ENCODE assay signal across 8 mouse cellular contexts in the genomic region with DNA sequence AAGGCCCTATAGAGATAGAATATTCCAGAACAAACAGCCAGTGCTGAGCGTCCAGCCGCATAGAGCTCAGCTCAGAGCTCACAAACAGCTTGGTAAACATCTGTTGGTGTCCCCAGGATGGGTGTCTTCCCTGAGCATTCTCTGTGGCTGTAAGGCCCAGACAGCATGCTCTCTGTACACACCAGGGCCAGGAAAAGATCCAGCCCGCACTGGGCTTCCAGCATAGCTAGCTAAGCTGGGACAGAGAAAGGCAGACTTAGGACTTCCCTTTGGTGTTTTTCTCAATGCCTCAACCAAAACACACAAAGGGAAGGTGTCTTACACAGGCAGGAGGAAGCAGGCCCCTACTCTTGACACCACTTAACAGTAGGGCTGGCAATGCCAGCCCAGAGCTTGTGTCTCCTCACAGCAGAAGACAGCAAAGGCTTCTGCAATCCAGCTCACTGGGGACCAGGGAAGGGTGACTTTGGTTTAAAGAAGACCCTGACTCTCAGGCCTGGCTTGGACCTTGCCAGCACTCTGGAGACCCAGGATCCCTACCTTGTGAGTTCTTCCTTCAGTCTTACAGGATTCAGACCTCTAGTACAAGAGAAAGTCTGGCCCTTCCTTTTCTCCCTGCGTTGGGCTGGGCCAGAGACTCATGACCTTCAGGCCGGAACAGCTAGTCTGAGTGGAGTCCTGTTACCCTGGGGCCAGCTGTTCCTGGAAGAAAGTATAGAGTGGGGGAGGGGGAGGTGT. TPM values are rescaled to one million over a fixed set of nuclear protein-coding genes. Genes with fewer than 3 reads are reported as not detected.
DNase-seq lines count a peak whose midpoint lies in the region; ATAC-seq and TF ChIP-seq lines count a peak whose summit lies in the region.

A gene (minus strand): TSS at position 601 of the 738 bp plus-strand sequence.

- no peaks in the 10 kb centered on the region for H3K27me3 ChIP-seq in intestine, embryonic 14.5 days (replicated peaks; ENCODE audit: control insufficient read depth, insufficient read depth, low read length)
- H3K27me3 ChIP-seq in limb, embryonic 14.5 days (ENCODE audit: control insufficient read depth, insufficient read depth, low read length), result no peaks in the 10 kb centered on the region
- no peaks in the 10 kb centered on the region for H3K27me3 ChIP-seq in neural tube, embryonic 15.5 days (replicated peaks)

- TF ChIP-seq POLR2A in bone marrow, adult 2 months (IDR thresholded peaks at IDR 0.05; ENCODE audit: borderline replicate concordance, control insufficient read depth, low read depth, low read length), result no peak
- no peak for TF ChIP-seq POLR2A in limb, embryonic 14.5 days (IDR thresholded peaks at IDR 0.05; ENCODE audit: borderline replicate concordance, extremely low read depth, insufficient read depth, insufficient read length)

- 49% methylated on average over 5 of the region's 5 CpGs for WGBS in bone marrow, adult 2 months
- WGBS in intestine, embryonic 14.5 days, result 56% methylated on average over 5 of the region's 5 CpGs
- 62% methylated on average over 4 of the region's 5 CpGs for WGBS in limb, embryonic 14.5 days
- WGBS in neural tube, embryonic 15.5 days, result 64% methylated on average over 5 of the region's 5 CpGs

- no peak for ATAC-seq in intestine, embryonic 14.5 days (replicated peaks; ENCODE audit: low FRiP score, low TSS enrichment, low read depth)
- no peak for ATAC-seq in limb, embryonic 14.5 days (ENCODE audit: low FRiP score, low read depth)
- ATAC-seq in neural tube, embryonic 15.5 days (ENCODE audit: low FRiP score), result no peak

- TF ChIP-seq CTCF in bone marrow, adult 2 months (IDR thresholded peaks at IDR 0.05; ENCODE audit: control insufficient read depth, insufficient read depth, low read length), result no peak

- H3K9me3 ChIP-seq in intestine, embryonic 14.5 days (ENCODE audit: control insufficient read depth, low read length), result no peaks in the 10 kb centered on the region
- H3K9me3 ChIP-seq in limb, embryonic 14.5 days (ENCODE audit: control insufficient read depth, low read length), result no peaks in the 10 kb centered on the region
- no peaks in the 10 kb centered on the region for H3K9me3 ChIP-seq in neural tube, embryonic 15.5 days (replicated peaks)

- no peak within 1 kb of the TSS for H3K9ac ChIP-seq in intestine, embryonic 14.5 days (ENCODE audit: low read length)
- H3K9ac ChIP-seq in limb, embryonic 14.5 days (ENCODE audit: low read depth, low read length, severe bottlenecking), result no peak within 1 kb of the TSS
- no peak within 1 kb of the TSS for H3K9ac ChIP-seq in neural tube, embryonic 15.5 days (replicated peaks)

- H3K27ac ChIP-seq in bone marrow, adult 2 months (ENCODE audit: control insufficient read depth, insufficient read depth, low read depth, low read length, poor library complexity), result peak within 1 kb of the TSS; percentile 91
- H3K27ac ChIP-seq in intestine, embryonic 14.5 days (ENCODE audit: low read depth), result peak within 1 kb of the TSS; percentile 33; the same call in 1 of the 2 replicates
- H3K27ac ChIP-seq in limb, embryonic 14.5 days (replicated peaks; ENCODE audit: low read depth, low read length), result 0 out of 2 replicates have a peak within 1 kb of the TSS, but pooled peaks have one; percentile 33
- no peak within 1 kb of the TSS for H3K27ac ChIP-seq in neural tube, embryonic 15.5 days (replicated peaks)

- H3K4me3 ChIP-seq in bone marrow, adult 2 months (replicated peaks; ENCODE audit: control insufficient read depth, low read depth, low read length), result peak within 1 kb of the TSS; percentile 42
- no peak within 1 kb of the TSS for H3K4me3 ChIP-seq in intestine, embryonic 14.5 days (ENCODE audit: low read depth, low read length)
- no peak within 1 kb of the TSS for H3K4me3 ChIP-seq in limb, embryonic 14.5 days (replicated peaks; ENCODE audit: low read length)
- no peak within 1 kb of the TSS for H3K4me3 ChIP-seq in neural tube, embryonic 15.5 days (replicated peaks)

- H3K4me1 ChIP-seq in bone marrow, adult 2 months (ENCODE audit: control insufficient read depth, insufficient read depth, low read length), result peaks cover 3% of the 10 kb centered on the region; the same call in 1 of the 2 replicates
- H3K4me1 ChIP-seq in intestine, embryonic 14.5 days (replicated peaks; ENCODE audit: control insufficient read depth, insufficient read depth, low read length), result peaks cover 6% of the 10 kb centered on the region; the same call in 1 of the 2 replicates
- peaks cover 12% of the 10 kb centered on the region for H3K4me1 ChIP-seq in limb, embryonic 14.5 days (ENCODE audit: control insufficient read depth, insufficient read depth, low read length)
- H3K4me1 ChIP-seq in neural tube, embryonic 15.5 days, result peaks cover 11% of the 10 kb centered on the region

- DNase-seq in layer of hippocampus, adult 18-20 months (ENCODE audit: low spot score in 2 of 2), result no peak
- DNase-seq in layer of hippocampus, adult 9-10 months (ENCODE audit: low spot score), result no peak
- DNase-seq in gastrocnemius, postnatal 4 days (ENCODE audit: low spot score in 2 of 2), result no peak
- DNase-seq in intestine, embryonic 14.5 days (ENCODE audit: low spot score), result no peak
- no peak for DNase-seq in limb, embryonic 14.5 days (ENCODE audit: low spot score)
- no peak for DNase-seq in c-Kit-positive CD71-positive TER-119-positive erythroid progenitor cells, embryonic 14.5 days (ENCODE audit: low spot score)

- H3K4me2 ChIP-seq in intestine, embryonic 14.5 days (ENCODE audit: low read length), result no peak within 1 kb of the TSS
- 0 out of 2 replicates have a peak within 1 kb of the TSS, but pooled peaks have one; percentile 13 for H3K4me2 ChIP-seq in limb, embryonic 14.5 days (replicated peaks; ENCODE audit: low read depth, low read length, severe bottlenecking)
- no peak within 1 kb of the TSS for H3K4me2 ChIP-seq in neural tube, embryonic 15.5 days

- no peaks in the 10 kb centered on the region for H3K36me3 ChIP-seq in intestine, embryonic 14.5 days (ENCODE audit: control insufficient read depth, insufficient read depth, low read length)
- H3K36me3 ChIP-seq in limb, embryonic 14.5 days (ENCODE audit: control insufficient read depth, insufficient read depth, low read length), result no peaks in the 10 kb centered on the region
- no peaks in the 10 kb centered on the region for H3K36me3 ChIP-seq in neural tube, embryonic 15.5 days

RNA-seq across cellular contexts. Expression of the gene that starts here (rescaled TPM):
- total RNA-seq in layer of hippocampus, adult 18-20 months (2021), result 100 to 1,000 TPM; 108 to 115 TPM
- polyA plus RNA-seq in bone marrow, adult 2 months (2011; ENCODE audit: insufficient read depth, insufficient read length, low replicate concordance, missing spikeins), result 73.7 and 144 TPM in 2 replicates
- total RNA-seq in gastrocnemius, postnatal 4 days (2021), result 10 to 100 TPM; 42.8 to 45.8 TPM
- 54.2 and 66.2 TPM in 2 replicates for polyA plus RNA-seq in intestine, embryonic 14.5 days (2014; fragmentation: Nextera tagmentation; extraction: Ambion mirVana)
- polyA plus RNA-seq in limb, embryonic 14.5 days (2012; rRNA removed), result 157 and 216 TPM in 2 replicates
- polyA plus RNA-seq in limb, embryonic 14.5 days (2014; fragmentation: Nextera tagmentation; extraction: Ambion mirVana), result 59.8 and 83.0 TPM in 2 replicates
- 174 and 212 TPM in 2 replicates for polyA plus RNA-seq in neural tube, embryonic 15.5 days (2015; fragmentation: Nextera tagmentation; extraction: Ambion mirVana)
